Mouse (Mus musculus): ENCODE measurements around the gene Olfr1151.

DNA sequence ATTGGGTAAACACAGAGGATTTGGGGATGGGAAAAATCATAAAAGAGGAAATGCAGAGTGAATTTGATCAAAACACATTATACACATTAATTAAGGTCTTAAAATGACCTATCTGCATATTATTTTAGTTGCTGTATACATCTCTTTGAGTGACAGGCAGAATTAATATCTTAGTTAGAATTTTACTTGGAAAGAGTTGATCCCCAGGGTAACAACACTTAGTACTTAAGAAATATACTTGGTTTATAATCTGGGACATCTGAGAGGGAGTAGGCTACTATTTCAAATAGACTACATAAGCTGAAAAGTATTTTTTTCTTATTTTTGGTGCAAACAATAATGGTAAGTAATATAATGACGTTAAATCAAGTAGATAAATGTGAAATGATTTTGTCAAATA lies 12.0 kb upstream of the Olfr1151 start, which contains the start of gene Olfr1150-ps1:
- no peak for TF ChIP-seq CTCF (conservative IDR thresholded peaks at IDR 0.05; ENCODE audit: low read length)
- no peak for TF ChIP-seq POU5F1 (IDR thresholded peaks at IDR 0.05; ENCODE audit: borderline replicate concordance, low read length)
- TF ChIP-seq NANOG (IDR thresholded peaks at IDR 0.05; ENCODE audit: borderline replicate concordance, low read length) = no peak

Measured in E14TG2a.4 (cell line).